Mouse (Mus musculus) bone marrow, adult 2 months (tissue): ENCODE results near the gene Ntrk3.

ENCODE experiments used
- CTCF ChIP-seq: fragments of 200-500 bp; IDR thresholded peaks from 2 replicates; pipeline ENCODE4 v1.5.1; 2011; ENCODE audit warnings: low read length, control low read depth; ENCODE audit not compliant: control insufficient read depth, insufficient read depth
- POLR2A ChIP-seq: fragments of 200-500 bp; IDR thresholded peaks from 2 replicates; pipeline ENCODE4 v1.6.1; 2011; ENCODE audit warnings: low read depth, mild to moderate bottlenecking, control low read depth, low read length, borderline replicate concordance; ENCODE audit not compliant: control insufficient read depth

DNA sequence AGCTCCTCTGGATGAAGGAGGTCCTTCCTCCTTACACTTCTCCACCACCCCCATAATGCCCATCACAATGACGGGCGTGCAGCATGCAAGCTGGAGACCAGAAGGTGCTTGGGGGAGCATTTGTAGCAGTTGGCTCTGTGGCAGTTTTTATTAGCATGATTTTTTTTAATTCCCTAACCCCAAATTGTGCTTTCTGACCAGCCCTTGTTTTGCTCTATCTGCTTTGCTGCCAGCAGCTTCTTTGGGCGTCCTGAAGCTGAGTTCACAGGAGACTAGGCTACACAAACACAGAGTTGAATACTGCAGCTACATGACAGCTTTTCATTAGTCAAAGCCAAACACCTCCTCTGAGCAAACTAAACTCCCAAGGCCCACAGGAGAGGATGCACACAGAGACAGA, 296.9 kb downstream of the Ntrk3 start:
- TF ChIP-seq CTCF (no peak), POLR2A (no peak)
